8 mouse cellular contexts compared by ENCODE assay signal in genomic region chr4:49844274-49844827, GRCm38 (mm10). TPM values are rescaled to one million over a fixed set of nuclear protein-coding genes. Genes with fewer than 3 reads are reported as not detected.
A peak's percentile ranks its signal among the peaks of the same experiment; 100 is the strongest.
DNase-seq lines count a peak whose midpoint lies in the region; ATAC-seq lines count a peak whose summit lies in the region.

No protein-coding gene starts in this region.

- no peak overlapping the region for H3K27ac ChIP-seq in forebrain, embryonic 12.5 days
- H3K27ac ChIP-seq in limb, embryonic 10.5 days = no peak overlapping the region

- ATAC-seq in forebrain, embryonic 12.5 days (ENCODE audit: low FRiP score) = peak; percentile 36

- H3K4me1 ChIP-seq in forebrain, embryonic 12.5 days = peaks cover 13% of the 10 kb centered on the region
- H3K4me1 ChIP-seq in limb, embryonic 10.5 days = peaks cover 19% of the 10 kb centered on the region

- no peaks in the 10 kb centered on the region for H3K9me3 ChIP-seq in forebrain, embryonic 12.5 days
- H3K9me3 ChIP-seq in limb, embryonic 10.5 days (replicated peaks) = no peaks in the 10 kb centered on the region

- peaks cover 41% of the 10 kb centered on the region for H3K27me3 ChIP-seq in forebrain, embryonic 12.5 days
- peaks cover 59% of the 10 kb centered on the region for H3K27me3 ChIP-seq in limb, embryonic 10.5 days (ENCODE audit: low read depth, poor library complexity, severe bottlenecking)

- H3K4me2 ChIP-seq in forebrain, embryonic 12.5 days = peak overlapping the region; percentile 98

- peak; percentile 9 for DNase-seq in embryo, embryonic 10.5 days (ENCODE audit: low spot score)
- DNase-seq in embryo, embryonic 10 days (ENCODE audit: low spot score) = no peak
- DNase-seq in 3134 (ENCODE audit: extremely low read depth, insufficient read length, low spot score) = peak; percentile 10
- DNase-seq in limb, embryonic 10.5 days (ENCODE audit: low spot score) = peak; percentile 35
- DNase-seq in right cerebral cortex, postnatal 14 days = peak; percentile 25
- no peak for DNase-seq in adrenal gland, postnatal 4 days (ENCODE audit: low spot score in 2 of 2)
- DNase-seq in urinary bladder, postnatal 14 days (ENCODE audit: low spot score) = no peak

- H3K4me3 ChIP-seq in forebrain, embryonic 12.5 days (replicated peaks) = peak overlapping the region; percentile 59
- H3K4me3 ChIP-seq in limb, embryonic 10.5 days = peak overlapping the region; percentile 61

- peak overlapping the region; percentile 63 for H3K9ac ChIP-seq in forebrain, embryonic 12.5 days

- H3K36me3 ChIP-seq in forebrain, embryonic 12.5 days (replicated peaks) = no peaks in the 10 kb centered on the region
- no peaks in the 10 kb centered on the region for H3K36me3 ChIP-seq in limb, embryonic 10.5 days

- 2% methylated on average over 33 of the region's 33 CpGs for WGBS in forebrain, embryonic 12.5 days
- WGBS in limb, embryonic 10.5 days = 4% methylated on average over 33 of the region's 33 CpGs

RNA-seq across cellular contexts. Expression of gene Grin3a, which starts 1.2 kb away (rescaled TPM):
- polyA plus RNA-seq in forebrain, embryonic 12.5 days (2016; fragmentation: Nextera tagmentation; extraction: Ambion mirVana) = 1.7 and 2.0 TPM in 2 replicates
- 0.21 and 0.60 TPM in 2 replicates for polyA plus RNA-seq in limb, embryonic 10.5 days (2016; fragmentation: Nextera tagmentation; extraction: Ambion mirVana)
- total RNA-seq in adrenal gland, postnatal 4 days (2021) = 1 to 10 TPM in 1 of 2 experiments, under 1 TPM in 1; 0.95 to 1.1 TPM

Comparison
In these comparisons a context has a peak if more than half of its experiments do, and no peak if none do; other contexts are left out.
1. DNase-seq: peak in embryo, embryonic 10.5 days (single experiment), 3134 (single experiment), limb, embryonic 10.5 days (single experiment) and right cerebral cortex, postnatal 14 days (single experiment); none in embryo, embryonic 10 days (single experiment), adrenal gland, postnatal 4 days (0 of 2) and urinary bladder, postnatal 14 days (single experiment).